Mouse (Mus musculus) hindbrain, embryonic 12.5 days (tissue): ENCODE measurements around the gene Lrsam1. TPM values are rescaled to one million over a fixed set of nuclear protein-coding genes. Genes with fewer than 3 reads are reported as not detected.

ENCODE experiments used
- ATAC-seq: fragments of 200-750 bp; cut with Nextera tagmentation; 2 replicates; pipeline ENCODE4 v1.8.0; 2017; ENCODE audit warnings: moderate TSS enrichment; ENCODE audit not compliant: low FRiP score
- H3K27ac ChIP-seq: fragments of 300-500 bp; sonication (generic); 2 replicates; pipeline ENCODE4 v1.5.1; 2016; ENCODE audit warnings: mild to moderate bottlenecking
- H3K27me3 ChIP-seq: fragments of 300-500 bp; sonication (generic); 2 replicates; pipeline ENCODE4 v1.6.1; 2016; ENCODE audit warnings: mild to moderate bottlenecking
- H3K36me3 ChIP-seq: fragments of 300-500 bp; sonication (generic); 2 replicates; pipeline ENCODE4 v1.6.1; 2016; ENCODE audit warnings: mild to moderate bottlenecking
- H3K4me1 ChIP-seq: fragments of 300-500 bp; sonication (generic); 2 replicates; pipeline ENCODE4 v1.6.1; 2016
- H3K4me2 ChIP-seq: fragments of 300-500 bp; sonication (generic); replicated peaks from 2 replicates; pipeline ENCODE4 v1.6.1; 2016; ENCODE audit warnings: mild to moderate bottlenecking
- H3K4me3 ChIP-seq: fragments of 300-500 bp; sonication (generic); 2 replicates; pipeline ENCODE4 v1.5.1; 2016; ENCODE audit warnings: mild to moderate bottlenecking
- H3K9ac ChIP-seq: fragments of 300-500 bp; sonication (generic); 2 replicates; pipeline ENCODE4 v1.6.1; 2016; ENCODE audit warnings: mild to moderate bottlenecking, moderate library complexity
- H3K9me3 ChIP-seq: fragments of 300-500 bp; sonication (generic); replicated peaks from 2 replicates; pipeline ENCODE4 v1.6.1; 2016; ENCODE audit warnings: mild to moderate bottlenecking
- WGBS: fragments of 180-500 bp; shearing (Covaris S2); methylation state at CpG from one replicate; pipeline ENCODE4 v1.1.7; 2016; 5-methylcytosine and 5-hydroxymethylcytosine counted together
- polyA plus RNA-seq: library from polyadenylated mRNA; unstranded; fragments of >200 nt; fragmentation: Nextera tagmentation; extraction: Ambion mirVana; gene quantifications from 2 replicates; pipeline ENCODE4 v1.2.1, GENCODE M21; 2016

The Lrsam1 gene
- polyA plus RNA-seq, 1 experiment from 2014 or later, result 19.0 TPM

DNA sequence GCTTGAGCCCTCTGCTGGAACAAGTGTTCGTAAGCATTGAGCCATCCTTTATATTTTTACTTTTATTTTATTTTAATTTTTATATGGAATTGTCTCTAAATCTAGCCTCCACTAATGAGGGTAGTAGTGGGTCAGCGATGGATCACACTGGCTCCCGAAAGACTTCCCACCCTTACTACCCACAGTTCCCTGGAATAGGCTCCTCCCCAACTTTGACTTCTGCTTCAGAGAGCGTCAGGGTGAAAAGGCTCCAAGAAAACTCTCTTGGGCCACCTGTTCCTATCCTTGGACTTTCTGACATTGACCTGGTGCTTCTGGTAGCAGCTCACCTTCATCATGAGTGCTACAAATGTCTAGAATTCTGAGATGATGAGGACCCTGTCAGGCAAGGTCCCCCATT, 21.3 kb upstream of the Lrsam1 start:
- no peak overlapping the region for H3K9ac ChIP-seq
- H3K4me2 ChIP-seq, result peak overlapping the region; percentile 98
- peaks cover 19% of the 10 kb centered on the region for H3K4me1 ChIP-seq
- H3K9me3 ChIP-seq, result no peaks in the 10 kb centered on the region
- H3K36me3 ChIP-seq, result no peaks in the 10 kb centered on the region
- H3K27ac ChIP-seq, result no peak overlapping the region
- H3K27me3 ChIP-seq, result 0 out of 2 replicates have a peak, but pooled peaks cover 6% of the 10 kb centered on the region
- 4% methylated on average over 4 of the region's 4 CpGs for WGBS
- no peak for ATAC-seq
- H3K4me3 ChIP-seq, result peak overlapping the region; percentile 87

GRCm38 (mm10) chr2:32981725-32982271, 20.4 kb upstream of the Lrsam1 start, which contains the start of gene Slc2a8:
Gene Slc2a8, minus strand, starts transcription at chr2:32982083.
- Histone ChIP-seq H3K9me3 (no peaks in the 10 kb centered on the region), H3K9ac (peak within 1 kb of the TSS; percentile 89), H3K36me3 (no peaks in the 10 kb centered on the region), H3K4me1 (peaks cover 19% of the 10 kb centered on the region), H3K4me2 (peak within 1 kb of the TSS; percentile 98), H3K27me3 (0 out of 2 replicates have a peak, but pooled peaks cover 6% of the 10 kb centered on the region), H3K4me3 (peak within 1 kb of the TSS; percentile 87), H3K27ac (peak within 1 kb of the TSS; percentile 78)
- under 1% methylated on average over 50 of the region's 50 CpGs for WGBS
- peak; percentile 99 for ATAC-seq

DNA sequence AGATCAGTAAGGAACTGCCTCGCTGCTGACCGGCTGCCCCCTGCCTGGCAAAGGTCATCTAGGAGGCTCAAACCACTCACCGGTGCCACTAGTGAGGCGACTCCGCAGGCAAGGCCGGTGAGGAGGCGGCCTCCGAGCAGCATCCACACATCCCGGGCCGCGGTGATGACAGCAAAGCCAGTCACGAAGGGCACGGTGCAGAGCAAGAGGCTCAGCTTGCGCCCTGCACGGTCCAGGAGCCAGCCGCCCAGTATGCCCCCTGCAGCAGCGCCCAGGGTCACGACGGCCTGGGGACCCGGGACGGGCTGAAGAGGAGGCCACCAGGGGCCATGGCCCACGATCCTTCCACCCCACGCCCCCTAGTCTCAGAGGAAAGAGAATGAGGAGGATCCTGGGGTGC, 19.9 kb upstream of the Lrsam1 start:
- Histone ChIP-seq H3K27ac (peak overlapping the region; percentile 78), H3K4me1 (peaks cover 22% of the 10 kb centered on the region), H3K9me3 (no peaks in the 10 kb centered on the region), H3K27me3 (0 out of 2 replicates have a peak, but pooled peaks cover 6% of the 10 kb centered on the region), H3K36me3 (peaks cover 5% of the 10 kb centered on the region; the same call in 1 of the 2 replicates), H3K4me2 (peak overlapping the region; percentile 98), H3K9ac (peak overlapping the region; percentile 89), H3K4me3 (peak overlapping the region; percentile 87)
- peak; percentile 49 for ATAC-seq
- WGBS, result under 1% methylated on average over 23 of the region's 23 CpGs

GRCm38 (mm10) chr2:32979675-32980074, 18.3 kb upstream of the Lrsam1 start:
- H3K27me3 ChIP-seq, result 0 out of 2 replicates have a peak, but pooled peaks cover 4% of the 10 kb centered on the region
- H3K4me3 ChIP-seq, result no peak overlapping the region
- no peak for ATAC-seq
- H3K27ac ChIP-seq, result no peak overlapping the region
- peaks cover 20% of the 10 kb centered on the region; the same call in 1 of the 2 replicates for H3K36me3 ChIP-seq
- H3K4me2 ChIP-seq, result no peak overlapping the region
- H3K9ac ChIP-seq, result no peak overlapping the region
- H3K9me3 ChIP-seq, result no peaks in the 10 kb centered on the region
- peaks cover 22% of the 10 kb centered on the region for H3K4me1 ChIP-seq
- WGBS, result 89% methylated on average over 7 of the region's 7 CpGs

GRCm38 (mm10) chr2:32978675-32979074, 17.3 kb upstream of the Lrsam1 start:
- ATAC-seq, result no peak
- no peaks in the 10 kb centered on the region for H3K9me3 ChIP-seq
- H3K4me2 ChIP-seq, result no peak overlapping the region
- no peak overlapping the region for H3K9ac ChIP-seq
- no peak overlapping the region for H3K4me3 ChIP-seq
- 77% methylated on average over 3 of the region's 3 CpGs for WGBS
- H3K36me3 ChIP-seq, result peaks cover 30% of the 10 kb centered on the region
- peaks cover 22% of the 10 kb centered on the region for H3K4me1 ChIP-seq
- no peak overlapping the region for H3K27ac ChIP-seq
- 0 out of 2 replicates have a peak, but pooled peaks cover 2% of the 10 kb centered on the region for H3K27me3 ChIP-seq

DNA sequence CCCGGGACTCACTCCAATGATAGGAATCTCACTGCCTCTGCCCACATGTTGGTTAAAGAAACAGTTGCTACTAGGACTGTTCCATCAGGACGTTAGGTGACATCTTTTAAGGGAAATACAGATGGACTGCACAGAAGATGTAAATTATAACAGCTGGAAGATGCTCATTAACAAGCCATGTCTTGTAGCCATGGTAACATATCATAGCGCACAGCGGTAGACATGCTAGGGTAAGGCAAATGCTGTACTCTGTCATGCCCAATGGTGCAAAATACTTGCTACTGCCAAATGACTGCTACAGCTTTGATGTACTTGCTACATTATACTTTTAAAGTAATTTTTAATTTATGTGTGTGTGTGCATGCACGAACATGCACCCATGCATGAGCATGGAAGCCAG, 15.7 kb upstream of the Lrsam1 start:
- peaks cover 17% of the 10 kb centered on the region for H3K4me1 ChIP-seq
- H3K9ac ChIP-seq, result no peak overlapping the region
- H3K27me3 ChIP-seq, result no peaks in the 10 kb centered on the region
- H3K4me2 ChIP-seq, result no peak overlapping the region
- 86% methylated on average over 5 of the region's 5 CpGs for WGBS
- H3K27ac ChIP-seq, result no peak overlapping the region
- no peak overlapping the region for H3K4me3 ChIP-seq
- H3K9me3 ChIP-seq, result no peaks in the 10 kb centered on the region
- peaks cover 38% of the 10 kb centered on the region for H3K36me3 ChIP-seq
- no peak for ATAC-seq

- Histone ChIP-seq H3K4me1 (0 out of 2 replicates have a peak, but pooled peaks cover 6% of the 10 kb centered on the region), H3K36me3 (peaks cover 38% of the 10 kb centered on the region), H3K27me3 (no peaks in the 10 kb centered on the region), H3K4me3 (no peak overlapping the region), H3K4me2 (no peak overlapping the region), H3K9ac (no peak overlapping the region), H3K27ac (no peak overlapping the region), H3K9me3 (no peaks in the 10 kb centered on the region)
- ATAC-seq, result no peak
- 91% methylated on average over 8 of the region's 8 CpGs for WGBS
Measured at GRCm38 (mm10) chr2:32974216-32974615, 12.8 kb upstream of the Lrsam1 start.

DNA sequence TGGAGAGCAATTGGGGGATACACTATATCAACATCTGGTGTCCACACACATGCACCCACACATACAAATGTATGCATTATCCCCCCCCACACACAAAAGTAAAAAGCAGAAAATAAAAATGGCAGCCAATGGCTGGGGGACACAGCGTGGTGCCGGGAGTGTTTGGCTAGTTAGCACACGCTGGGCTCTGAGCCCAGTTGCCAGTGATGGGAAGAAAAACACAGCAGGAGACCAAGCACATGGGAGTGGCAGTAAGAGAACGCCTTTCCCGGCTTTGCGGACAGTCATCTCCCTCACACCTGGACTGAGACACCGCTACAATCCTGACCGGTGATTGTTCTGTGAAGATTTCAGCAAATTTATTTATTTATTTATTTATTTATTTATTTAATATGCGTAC, 9.8 kb upstream of the Lrsam1 start:
- no peaks in the 10 kb centered on the region for H3K9me3 ChIP-seq
- WGBS, result 35% methylated on average over 9 of the region's 9 CpGs
- H3K4me2 ChIP-seq, result no peak overlapping the region
- no peak overlapping the region for H3K9ac ChIP-seq
- no peaks in the 10 kb centered on the region for H3K27me3 ChIP-seq
- peaks cover 16% of the 10 kb centered on the region for H3K4me1 ChIP-seq
- no peak for ATAC-seq
- no peak overlapping the region for H3K4me3 ChIP-seq
- peaks cover 33% of the 10 kb centered on the region for H3K36me3 ChIP-seq
- no peak overlapping the region for H3K27ac ChIP-seq

GRCm38 (mm10) chr2:32969326-32969725, 7.9 kb upstream of the Lrsam1 start:
- Histone ChIP-seq H3K27me3 (no peaks in the 10 kb centered on the region), H3K4me1 (peaks cover 22% of the 10 kb centered on the region), H3K27ac (no peak overlapping the region), H3K36me3 (peaks cover 18% of the 10 kb centered on the region), H3K4me2 (no peak overlapping the region), H3K9me3 (no peaks in the 10 kb centered on the region), H3K4me3 (no peak overlapping the region), H3K9ac (no peak overlapping the region)
- WGBS, result 90% methylated on average over 8 of the region's 8 CpGs
- ATAC-seq, result no peak

DNA sequence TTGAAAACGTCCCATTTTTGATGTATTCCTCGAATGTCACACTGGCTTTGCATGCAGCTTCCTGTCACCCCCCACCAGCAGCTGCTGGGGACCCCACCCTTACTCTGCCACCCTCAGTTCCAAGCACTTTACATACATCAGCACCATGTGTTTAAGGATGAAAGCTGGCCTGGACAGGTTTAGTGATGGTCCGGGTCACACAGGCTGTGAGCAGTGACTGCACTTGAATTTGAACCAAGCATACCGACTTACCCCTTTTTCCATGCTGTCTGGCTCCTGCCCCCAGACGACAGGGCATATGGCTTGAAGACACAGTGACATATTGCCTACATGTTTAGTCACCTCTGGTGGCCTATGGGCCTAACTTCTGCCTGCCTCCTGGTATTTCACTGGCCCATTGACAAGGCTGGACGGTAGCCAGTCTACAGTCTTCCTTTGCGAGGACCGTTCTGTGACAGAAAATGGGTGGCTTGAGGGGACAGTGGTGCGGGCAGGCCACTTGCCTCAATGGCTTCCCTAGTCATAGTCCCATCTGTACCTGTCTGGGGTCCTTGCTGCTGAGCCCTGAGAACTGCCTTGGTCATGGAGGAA, 6.7 kb upstream of the Lrsam1 start:
- H3K27me3 ChIP-seq, result no peaks in the 10 kb centered on the region
- no peaks in the 10 kb centered on the region for H3K9me3 ChIP-seq
- WGBS, result 90% methylated on average over 9 of the region's 9 CpGs
- no peak overlapping the region for H3K4me3 ChIP-seq
- no peak for ATAC-seq
- no peak overlapping the region for H3K27ac ChIP-seq
- peaks cover 27% of the 10 kb centered on the region for H3K4me1 ChIP-seq
- no peak overlapping the region; the same call in 1 of the 2 replicates for H3K9ac ChIP-seq
- peak overlapping the region; percentile 91; the same call in 1 of the 2 replicates for H3K4me2 ChIP-seq
- peaks cover 19% of the 10 kb centered on the region for H3K36me3 ChIP-seq

GRCm38 (mm10) chr2:32966689-32967631, 5.5 kb upstream of the Lrsam1 start:
- peak overlapping the region; percentile 73 for H3K9ac ChIP-seq
- H3K27ac ChIP-seq, result peak overlapping the region; percentile 92
- H3K9me3 ChIP-seq, result no peaks in the 10 kb centered on the region
- peak; percentile 88 for ATAC-seq
- H3K27me3 ChIP-seq, result no peaks in the 10 kb centered on the region
- peaks cover 20% of the 10 kb centered on the region for H3K36me3 ChIP-seq
- peaks cover 36% of the 10 kb centered on the region for H3K4me1 ChIP-seq
- 1% methylated on average over 55 of the region's 55 CpGs for WGBS
- H3K4me2 ChIP-seq, result peak overlapping the region; percentile 91
- peak overlapping the region; percentile 58 for H3K4me3 ChIP-seq

DNA sequence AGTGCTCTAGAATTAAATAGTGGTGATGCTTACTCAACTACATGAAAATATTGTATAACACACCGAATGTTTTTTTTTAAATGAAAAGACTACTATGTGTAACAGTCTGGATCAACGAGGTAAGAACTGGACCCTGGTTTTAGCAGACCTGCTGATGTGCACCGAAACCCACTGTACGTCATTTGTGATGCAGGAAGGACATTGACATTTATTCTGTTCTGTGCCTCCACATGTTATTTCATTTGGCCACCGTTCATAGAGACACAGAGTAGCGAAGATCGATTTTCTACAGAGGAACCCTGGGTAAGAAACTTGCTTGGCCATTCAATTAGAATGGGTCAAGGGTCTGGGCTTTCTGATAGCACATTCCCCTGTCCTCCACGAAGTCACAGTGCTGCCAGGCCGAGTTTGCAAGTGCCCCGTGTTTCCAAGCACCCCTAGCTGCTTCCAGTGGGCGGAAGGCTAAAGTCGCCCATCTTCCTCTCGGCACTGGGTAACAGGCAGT, 4.8 kb upstream of the Lrsam1 start:
- peak overlapping the region; percentile 58 for H3K4me3 ChIP-seq
- ATAC-seq, result no peak; the same call in 1 of the 2 replicates
- H3K27ac ChIP-seq, result peak overlapping the region; percentile 92
- H3K36me3 ChIP-seq, result peaks cover 20% of the 10 kb centered on the region
- peak overlapping the region; percentile 73 for H3K9ac ChIP-seq
- peak overlapping the region; percentile 91 for H3K4me2 ChIP-seq
- no peaks in the 10 kb centered on the region for H3K27me3 ChIP-seq
- WGBS, result 10% methylated on average over 13 of the region's 13 CpGs
- H3K4me1 ChIP-seq, result peaks cover 35% of the 10 kb centered on the region
- H3K9me3 ChIP-seq, result no peaks in the 10 kb centered on the region
